Mouse (Mus musculus): ENCODE measurements at regions not wholly inside any gene's neighbourhood (a gene's known extent, or its start where the extent isn't known, plus 50 kb on each side); places are given as distances from the start of the nearest gene placed in this dataset.

DNA sequence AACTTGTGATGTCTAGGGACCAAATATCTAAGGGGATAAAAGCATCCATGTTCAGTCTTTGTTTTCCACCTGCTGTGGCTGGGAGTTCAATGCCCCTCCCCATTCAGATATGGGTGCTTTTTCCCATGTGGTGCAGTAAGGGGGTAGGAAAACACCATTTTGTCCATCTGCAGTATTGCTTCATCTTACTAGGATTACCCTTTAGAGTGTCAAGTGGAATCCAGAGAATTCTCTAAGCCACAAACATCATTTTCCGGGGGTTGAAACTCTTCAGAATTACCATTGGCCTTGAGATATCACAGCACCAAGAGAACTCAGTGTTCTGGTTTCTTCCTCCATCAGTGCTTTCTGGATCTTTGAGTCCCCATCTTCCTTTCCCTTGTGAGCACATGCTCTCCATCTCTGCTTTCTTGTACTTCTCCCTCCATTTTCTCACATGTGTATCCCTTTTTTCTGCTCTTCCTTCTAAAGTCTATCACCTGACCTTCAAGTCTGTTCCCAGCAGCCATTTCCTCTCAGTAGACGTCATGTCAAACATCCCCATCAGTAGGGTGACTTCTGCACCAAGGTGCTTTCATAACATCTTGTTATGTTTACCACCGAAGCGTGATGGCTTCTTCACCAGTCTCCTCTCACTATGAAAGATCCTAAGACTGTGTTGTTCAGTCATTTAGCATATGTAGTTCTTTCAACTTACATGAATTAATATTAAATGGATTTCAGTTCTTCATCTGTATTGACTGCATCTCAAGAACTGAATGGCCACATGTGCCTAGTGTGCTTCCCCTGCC is 431.6 kb upstream of the Ubash3b start:
- Histone ChIP-seq H3K9ac (no peak overlapping the region), H3K27me3 (no peaks in the 10 kb centered on the region), H3K27ac (no peak overlapping the region; the same call in 1 of the 2 replicates), H3K9me3 (no peaks in the 10 kb centered on the region), H3K4me1 (peaks cover 60% of the 10 kb centered on the region), H3K4me2 (replicated peaks) (no peak overlapping the region), H3K36me3 (peaks cover 55% of the 10 kb centered on the region), H3K4me3 (no peak overlapping the region)
- 85% methylated on average over 4 of the region's 4 CpGs for WGBS
- no peak for ATAC-seq (ENCODE audit: low FRiP score, low read depth)

DNA sequence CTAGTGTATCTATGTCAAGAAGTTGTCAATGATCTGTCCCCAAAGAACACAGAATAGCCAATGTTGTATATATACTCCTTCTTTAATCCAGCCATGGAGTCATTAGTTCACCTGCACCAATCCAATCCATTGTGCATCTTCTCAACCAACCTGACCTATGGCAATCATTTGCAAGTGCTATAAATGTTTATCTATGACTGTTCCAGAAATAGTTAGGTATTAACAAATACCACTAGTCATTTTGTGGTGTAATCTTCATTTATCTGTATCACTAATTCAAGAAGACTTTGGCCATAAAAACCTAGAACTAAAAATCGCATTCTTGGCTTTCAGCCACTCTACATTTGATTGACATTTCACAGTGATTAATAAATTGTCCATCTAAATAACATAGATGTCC is 430.6 kb upstream of the Ubash3b start:
- peaks cover 64% of the 10 kb centered on the region for H3K36me3 ChIP-seq
- H3K4me3 ChIP-seq: no peak overlapping the region
- no peak overlapping the region for H3K4me2 ChIP-seq (replicated peaks)
- H3K27ac ChIP-seq: no peak overlapping the region
- H3K9me3 ChIP-seq: no peaks in the 10 kb centered on the region
- H3K4me1 ChIP-seq: peaks cover 61% of the 10 kb centered on the region
- H3K27me3 ChIP-seq: no peaks in the 10 kb centered on the region
- H3K9ac ChIP-seq: no peak overlapping the region
- ATAC-seq (ENCODE audit: low FRiP score, low read depth): no peak
- 94% methylated on average over 1 of the region's 1 CpGs for WGBS

DNA sequence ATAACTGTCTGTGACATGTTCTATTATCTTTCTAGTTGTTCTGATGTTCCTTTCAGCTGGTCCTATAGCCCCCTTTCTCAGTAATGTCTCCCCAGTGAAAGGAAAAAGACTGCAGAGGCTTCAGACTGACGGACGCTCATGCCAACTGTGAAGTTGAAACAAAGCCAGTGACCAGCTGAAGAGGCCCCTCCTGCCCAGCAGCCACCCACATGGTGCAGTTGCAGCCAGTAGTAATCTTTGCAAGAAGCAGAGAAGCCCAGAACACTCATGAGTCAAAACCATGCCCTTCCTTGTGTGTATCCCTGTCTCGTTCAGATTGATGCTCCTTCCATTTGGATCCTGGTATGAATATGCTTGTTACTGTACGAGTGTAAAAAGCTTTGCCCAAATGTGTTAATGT is 428.7 kb upstream of the Ubash3b start:
- Histone ChIP-seq H3K27me3 (no peaks in the 10 kb centered on the region), H3K36me3 (peaks cover 77% of the 10 kb centered on the region), H3K9ac (no peak overlapping the region), H3K4me2 (replicated peaks) (0 out of 2 replicates have a peak overlapping the region, but pooled peaks have one; percentile 11), H3K4me1 (peaks cover 64% of the 10 kb centered on the region), H3K27ac (peak overlapping the region; percentile 69), H3K4me3 (no peak overlapping the region), H3K9me3 (no peaks in the 10 kb centered on the region)
- WGBS: 79% methylated on average over 4 of the region's 4 CpGs
- ATAC-seq (ENCODE audit: low FRiP score, low read depth): no peak

DNA sequence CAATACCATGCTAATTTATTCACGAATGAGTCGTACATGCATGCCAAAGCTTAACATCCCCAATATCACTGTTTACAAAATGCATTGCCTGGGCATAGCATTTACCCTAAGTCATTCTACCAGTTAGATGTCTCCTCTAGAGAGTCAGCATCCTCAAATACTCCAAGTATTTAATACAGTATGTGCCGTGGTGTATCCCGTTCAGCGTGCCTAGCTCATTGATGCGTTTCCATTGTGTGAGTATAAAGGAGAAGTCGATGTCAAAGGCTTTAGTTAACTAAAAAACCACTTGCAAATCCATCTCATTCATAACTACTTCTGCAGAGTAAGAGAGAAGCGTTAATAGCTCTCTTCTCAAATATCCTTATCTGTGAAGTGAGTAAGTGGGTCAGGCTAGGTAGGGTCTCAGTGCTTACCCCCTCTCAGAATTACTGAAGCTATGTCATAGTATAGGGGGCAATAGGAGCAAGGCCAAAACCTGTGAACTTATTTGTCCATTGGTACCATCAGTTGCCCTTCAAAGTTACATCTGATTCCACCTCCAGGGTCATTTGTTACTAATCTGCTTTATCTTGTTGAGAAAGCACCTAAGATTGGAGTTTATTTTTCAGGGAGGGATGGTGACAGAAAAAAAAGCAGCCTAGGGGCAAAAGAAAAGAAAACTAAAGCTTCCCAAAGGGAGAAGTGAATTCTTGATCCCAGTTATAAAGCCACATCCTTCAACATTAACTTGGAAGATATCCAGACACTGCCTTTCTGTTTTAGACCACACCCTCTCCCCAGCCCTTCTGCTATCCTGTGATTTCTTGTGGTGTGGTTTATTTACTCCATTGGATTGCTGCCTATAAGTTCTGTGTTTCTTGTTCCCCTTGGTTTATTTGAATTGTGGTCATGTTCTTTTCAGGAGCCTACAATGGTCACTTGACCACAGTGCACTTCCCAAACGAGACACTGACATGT is 427.2 kb upstream of the Ubash3b start:
- H3K9ac ChIP-seq: peak overlapping the region; percentile 31; the same call in 1 of the 2 replicates
- H3K4me3 ChIP-seq: no peak overlapping the region
- 82% methylated on average over 9 of the region's 9 CpGs for WGBS
- H3K27ac ChIP-seq: peak overlapping the region; percentile 69; the same call in 1 of the 2 replicates
- peak overlapping the region; percentile 37 for H3K4me2 ChIP-seq (replicated peaks)
- H3K9me3 ChIP-seq: no peaks in the 10 kb centered on the region
- ATAC-seq (ENCODE audit: low FRiP score, low read depth): no peak
- H3K4me1 ChIP-seq: peaks cover 53% of the 10 kb centered on the region
- H3K36me3 ChIP-seq: peaks cover 77% of the 10 kb centered on the region
- no peaks in the 10 kb centered on the region for H3K27me3 ChIP-seq

DNA sequence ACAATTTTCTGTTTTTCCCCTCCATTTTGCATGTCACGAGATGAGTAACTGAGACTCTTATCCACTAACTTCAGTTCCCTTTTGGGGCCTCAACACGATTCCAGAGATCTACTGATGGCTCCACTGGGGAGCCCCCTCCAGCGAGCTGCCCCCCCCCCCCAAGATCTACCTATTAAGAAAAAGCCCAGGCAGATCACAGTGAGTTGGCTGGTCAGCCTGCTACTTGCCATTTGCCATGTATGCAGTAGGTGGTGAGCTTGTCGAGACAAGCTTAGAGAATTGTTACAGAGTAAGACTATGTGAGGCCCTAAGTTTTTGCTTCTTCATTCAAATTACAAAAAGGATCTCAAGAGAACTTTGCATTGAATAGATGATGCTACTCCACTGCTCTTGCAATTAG is 426.3 kb upstream of the Ubash3b start:
- peaks cover 68% of the 10 kb centered on the region for H3K36me3 ChIP-seq
- peak overlapping the region; percentile 74 for H3K4me2 ChIP-seq (replicated peaks)
- WGBS: 46% methylated on average over 4 of the region's 4 CpGs
- peak overlapping the region; percentile 46 for H3K4me3 ChIP-seq
- peak overlapping the region; percentile 69; the same call in 1 of the 2 replicates for H3K27ac ChIP-seq
- peaks cover 52% of the 10 kb centered on the region for H3K4me1 ChIP-seq
- H3K27me3 ChIP-seq: no peaks in the 10 kb centered on the region
- H3K9me3 ChIP-seq: no peaks in the 10 kb centered on the region
- H3K9ac ChIP-seq: peak overlapping the region; percentile 86
- ATAC-seq (ENCODE audit: low FRiP score, low read depth): no peak

DNA sequence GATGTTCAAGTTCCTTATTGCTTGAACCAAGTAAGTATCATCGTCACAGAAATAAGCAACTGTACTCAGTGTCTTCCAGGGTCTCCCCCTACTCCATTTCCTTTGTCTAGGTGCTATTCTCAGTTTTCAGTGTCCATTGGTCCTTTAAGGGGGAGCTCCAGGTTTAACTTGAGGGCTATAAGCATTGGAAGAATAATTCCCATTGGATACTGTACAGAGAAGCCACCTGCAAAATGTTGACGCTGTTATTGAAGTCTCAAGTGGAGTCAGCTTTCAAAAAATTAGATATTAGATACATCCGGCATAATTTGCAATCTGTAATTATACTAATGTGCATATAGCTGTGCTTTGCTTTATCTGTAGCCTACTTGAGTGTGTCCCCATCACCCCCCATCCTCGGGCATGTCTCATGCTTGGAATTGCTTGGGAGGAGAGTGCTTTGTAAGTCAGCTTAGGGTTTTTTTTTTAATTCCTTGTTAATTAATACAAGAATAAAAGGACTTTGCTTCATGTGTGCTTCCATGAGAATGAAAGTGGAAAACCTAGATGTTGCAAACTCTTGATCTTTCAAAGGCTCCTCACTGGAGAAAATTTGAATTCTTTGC is 425.6 kb upstream of the Ubash3b start:
- peaks cover 61% of the 10 kb centered on the region for H3K36me3 ChIP-seq
- H3K27ac ChIP-seq: peak overlapping the region; percentile 94

GRCm38 (mm10) chr9:41586291-41586690 is 424.8 kb upstream of the Ubash3b start:
- no peaks in the 10 kb centered on the region for H3K9me3 ChIP-seq
- peak overlapping the region; percentile 86 for H3K9ac ChIP-seq
- H3K27ac ChIP-seq: peak overlapping the region; percentile 94
- WGBS: 42% methylated on average over 7 of the region's 7 CpGs
- peak overlapping the region; percentile 46 for H3K4me3 ChIP-seq
- no peaks in the 10 kb centered on the region for H3K27me3 ChIP-seq
- H3K4me2 ChIP-seq (replicated peaks): peak overlapping the region; percentile 74
- H3K36me3 ChIP-seq: peaks cover 53% of the 10 kb centered on the region
- ATAC-seq (ENCODE audit: low FRiP score, low read depth): no peak
- peaks cover 51% of the 10 kb centered on the region for H3K4me1 ChIP-seq

More for the DNA sequence above, 425.6 kb upstream of the Ubash3b start:
- peaks cover 52% of the 10 kb centered on the region for H3K4me1 ChIP-seq
- H3K4me2 ChIP-seq (replicated peaks): peak overlapping the region; percentile 74
- no peak for ATAC-seq (ENCODE audit: low FRiP score, low read depth)
- H3K27me3 ChIP-seq: no peaks in the 10 kb centered on the region
- peak overlapping the region; percentile 86 for H3K9ac ChIP-seq
- no peaks in the 10 kb centered on the region for H3K9me3 ChIP-seq
- WGBS: 71% methylated on average over 4 of the region's 4 CpGs
- peak overlapping the region; percentile 46 for H3K4me3 ChIP-seq

GRCm38 (mm10) chr9:41585771-41586170 is 424.3 kb upstream of the Ubash3b start:
- Histone ChIP-seq H3K9ac (peak overlapping the region; percentile 86), H3K9me3 (no peaks in the 10 kb centered on the region), H3K4me2 (replicated peaks) (peak overlapping the region; percentile 74), H3K4me1 (peaks cover 47% of the 10 kb centered on the region), H3K27me3 (no peaks in the 10 kb centered on the region), H3K36me3 (peaks cover 48% of the 10 kb centered on the region), H3K4me3 (peak overlapping the region; percentile 46), H3K27ac (peak overlapping the region; percentile 94)
- WGBS: 28% methylated on average over 5 of the region's 5 CpGs
- ATAC-seq (ENCODE audit: low FRiP score, low read depth): no peak

DNA sequence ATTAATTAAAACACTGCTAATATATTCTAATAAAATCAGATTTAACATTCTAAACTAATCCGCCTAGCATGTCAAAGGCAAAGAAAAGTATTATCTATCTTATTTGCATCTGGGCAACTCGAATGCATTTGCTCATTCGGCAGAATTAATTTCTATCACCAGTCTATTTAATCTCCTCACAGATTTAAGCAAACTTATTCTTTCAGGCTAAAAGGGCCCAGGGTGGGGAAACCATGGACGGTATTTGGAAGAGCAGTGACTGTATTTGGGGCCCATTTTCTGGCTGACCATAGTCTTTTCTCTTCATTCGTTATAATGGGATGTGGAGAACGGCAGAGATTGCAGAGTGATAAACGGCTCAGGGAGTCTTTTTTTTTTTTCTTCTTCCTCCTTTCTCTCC is 423.5 kb upstream of the Ubash3b start:
- WGBS: 23% methylated on average over 7 of the region's 7 CpGs
- peaks cover 42% of the 10 kb centered on the region for H3K4me1 ChIP-seq
- peaks cover 40% of the 10 kb centered on the region for H3K36me3 ChIP-seq
- peak overlapping the region; percentile 93 for H3K9ac ChIP-seq
- H3K27me3 ChIP-seq: no peaks in the 10 kb centered on the region
- peak overlapping the region; percentile 74 for H3K4me2 ChIP-seq (replicated peaks)
- H3K27ac ChIP-seq: peak overlapping the region; percentile 88
- H3K4me3 ChIP-seq: peak overlapping the region; percentile 66
- no peak for ATAC-seq (ENCODE audit: low FRiP score, low read depth)
- H3K9me3 ChIP-seq: no peaks in the 10 kb centered on the region

DNA sequence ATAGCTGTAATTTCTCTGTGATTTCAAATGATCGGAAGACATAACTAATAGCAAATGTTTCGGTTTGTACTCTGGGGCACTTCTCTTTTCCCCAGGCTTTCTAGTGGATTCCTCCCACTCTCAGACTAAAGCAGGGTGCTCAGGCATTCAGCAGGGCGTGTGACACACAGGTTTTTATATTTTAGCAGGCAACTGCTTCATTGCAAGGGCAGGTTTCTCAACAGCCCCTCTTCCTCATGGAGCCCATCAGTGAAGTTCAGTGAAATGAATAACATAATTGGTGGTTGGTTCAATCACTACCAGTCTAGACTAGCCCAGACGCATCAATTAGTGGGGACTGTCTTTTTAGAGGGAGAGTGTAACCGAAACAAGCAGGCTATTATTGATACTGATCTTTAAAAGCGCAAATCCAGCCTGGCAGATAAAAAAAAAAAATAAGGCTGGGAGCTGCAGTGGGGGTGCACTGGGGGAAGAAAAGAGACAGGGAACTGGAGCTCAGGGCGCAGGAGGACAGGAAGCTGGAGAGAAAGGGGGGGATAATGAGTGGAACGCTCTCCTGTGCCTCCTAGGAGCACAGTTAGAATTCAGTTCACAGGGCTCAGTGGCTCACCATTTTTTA is 422.3 kb upstream of the Ubash3b start:
- peak overlapping the region; percentile 66 for H3K4me3 ChIP-seq
- H3K4me1 ChIP-seq: peaks cover 38% of the 10 kb centered on the region
- WGBS: 10% methylated on average over 8 of the region's 8 CpGs
- peak overlapping the region; percentile 93 for H3K9ac ChIP-seq
- H3K9me3 ChIP-seq: no peaks in the 10 kb centered on the region
- no peak for ATAC-seq (ENCODE audit: low FRiP score, low read depth)
- H3K27me3 ChIP-seq: no peaks in the 10 kb centered on the region
- H3K36me3 ChIP-seq: peaks cover 28% of the 10 kb centered on the region
- peak overlapping the region; percentile 100 for H3K27ac ChIP-seq
- H3K4me2 ChIP-seq (replicated peaks): peak overlapping the region; percentile 74

DNA sequence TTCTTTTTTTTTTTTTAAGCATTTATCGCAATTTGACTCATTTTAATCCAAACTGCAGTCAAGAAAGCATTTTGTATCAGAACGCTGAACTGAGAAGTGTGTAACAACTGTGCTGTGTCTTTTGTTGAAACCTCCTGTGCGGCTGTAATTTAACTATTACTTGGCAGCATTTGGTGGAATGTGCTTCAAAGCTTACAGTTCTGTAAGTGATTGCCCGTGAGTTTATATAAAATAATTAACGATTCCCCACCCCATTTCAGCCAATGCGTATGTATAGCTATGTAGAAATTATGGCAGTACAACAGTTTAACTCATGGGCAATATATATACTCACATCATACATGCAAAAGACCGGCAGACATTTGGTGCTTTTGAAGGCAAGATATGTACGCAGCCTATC is 421.8 kb upstream of the Ubash3b start:
- peak overlapping the region; percentile 74 for H3K4me2 ChIP-seq (replicated peaks)
- 14% methylated on average over 8 of the region's 8 CpGs for WGBS
- H3K36me3 ChIP-seq: peaks cover 23% of the 10 kb centered on the region
- H3K9ac ChIP-seq: peak overlapping the region; percentile 93
- H3K27ac ChIP-seq: peak overlapping the region; percentile 100
- peak overlapping the region; percentile 66 for H3K4me3 ChIP-seq
- peaks cover 38% of the 10 kb centered on the region for H3K4me1 ChIP-seq
- no peaks in the 10 kb centered on the region for H3K9me3 ChIP-seq
- no peaks in the 10 kb centered on the region for H3K27me3 ChIP-seq
- ATAC-seq (ENCODE audit: low FRiP score, low read depth): no peak
